Mouse (Mus musculus): Measurements from ENCODE around the gene Glrx5.

DNA sequence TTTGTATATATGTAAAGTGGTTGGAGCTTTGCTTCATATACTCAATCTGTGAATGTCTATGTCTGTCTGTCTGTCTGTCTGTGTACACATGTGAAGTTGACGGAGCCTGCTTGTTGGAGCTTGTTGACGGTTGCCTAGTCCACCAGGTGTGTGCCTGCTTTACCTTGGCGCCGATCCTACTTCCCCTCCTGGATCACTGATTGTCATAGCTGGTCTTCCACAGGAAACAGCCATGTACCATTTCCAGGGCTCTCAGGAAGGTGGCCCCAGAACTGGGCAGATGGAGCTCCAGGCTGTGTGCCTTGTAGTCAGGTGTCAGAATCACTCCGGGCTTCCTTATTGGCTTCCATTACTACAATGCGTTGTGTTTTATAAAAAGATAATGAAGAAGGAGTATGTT lies 54.3 kb downstream of the Glrx5 start:
- TF ChIP-seq POLR2A (IDR thresholded peaks at IDR 0.05; ENCODE audit: control insufficient read depth, low read depth, low read length) = no peak
- no peak for TF ChIP-seq CTCF (IDR thresholded peaks at IDR 0.05; ENCODE audit: control insufficient read depth, insufficient read depth, insufficient replicate concordance, low read depth, low read length)

Measured in testis, adult 2 months (tissue).